Mouse (Mus musculus): Measurements from ENCODE around the gene Mrpl45.
"Not testable (repeated sequence)": the region's sequence is repeated elsewhere in the genome, so short reads cannot be mapped to it uniquely, and the experiment has no call there.

The Mrpl45 gene

DNA sequence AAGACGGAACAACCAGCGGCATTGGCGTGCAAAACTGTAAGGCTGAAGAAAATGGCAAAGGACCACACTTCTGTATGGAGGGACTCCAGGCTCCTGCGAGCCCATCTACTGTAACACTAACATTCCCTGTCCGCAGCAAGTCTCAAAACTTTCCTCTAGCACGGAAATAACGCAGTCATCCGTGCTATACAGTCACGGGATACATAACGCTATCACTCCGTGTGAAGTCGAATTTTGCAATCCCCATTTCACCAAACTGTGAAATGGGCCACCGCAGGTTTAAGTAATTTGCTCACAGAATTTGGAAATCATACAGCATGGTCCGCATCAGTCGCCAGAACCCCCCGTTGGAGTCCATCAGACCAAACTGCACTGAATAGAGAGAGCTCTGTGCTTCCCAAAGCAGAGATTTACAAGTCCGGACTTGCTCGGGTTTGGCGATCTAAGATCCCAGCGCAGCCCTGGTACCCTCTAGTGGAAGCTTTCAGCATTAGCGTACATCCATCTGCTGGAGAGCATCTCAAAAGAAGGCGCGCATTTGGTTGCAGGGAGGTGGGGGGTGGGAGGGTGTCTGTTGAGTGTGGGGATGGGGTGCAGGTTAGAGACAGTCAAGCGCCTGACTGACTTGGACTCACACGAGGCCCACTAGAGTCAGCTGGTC, 5.5 kb upstream of the Mrpl45 start:
- DNase-seq (ENCODE audit: low read depth, low spot score) = peak; percentile 81
- Histone ChIP-seq H3K36me3 (ENCODE audit: control insufficient read depth, insufficient read depth, low read length, poor library complexity, severe bottlenecking) (no peaks in the 10 kb centered on the region), H3K27me3 (ENCODE audit: control insufficient read depth, insufficient read depth, low read length, poor library complexity, severe bottlenecking) (no peaks in the 10 kb centered on the region; the same call in none of the 2 replicates)

DNA sequence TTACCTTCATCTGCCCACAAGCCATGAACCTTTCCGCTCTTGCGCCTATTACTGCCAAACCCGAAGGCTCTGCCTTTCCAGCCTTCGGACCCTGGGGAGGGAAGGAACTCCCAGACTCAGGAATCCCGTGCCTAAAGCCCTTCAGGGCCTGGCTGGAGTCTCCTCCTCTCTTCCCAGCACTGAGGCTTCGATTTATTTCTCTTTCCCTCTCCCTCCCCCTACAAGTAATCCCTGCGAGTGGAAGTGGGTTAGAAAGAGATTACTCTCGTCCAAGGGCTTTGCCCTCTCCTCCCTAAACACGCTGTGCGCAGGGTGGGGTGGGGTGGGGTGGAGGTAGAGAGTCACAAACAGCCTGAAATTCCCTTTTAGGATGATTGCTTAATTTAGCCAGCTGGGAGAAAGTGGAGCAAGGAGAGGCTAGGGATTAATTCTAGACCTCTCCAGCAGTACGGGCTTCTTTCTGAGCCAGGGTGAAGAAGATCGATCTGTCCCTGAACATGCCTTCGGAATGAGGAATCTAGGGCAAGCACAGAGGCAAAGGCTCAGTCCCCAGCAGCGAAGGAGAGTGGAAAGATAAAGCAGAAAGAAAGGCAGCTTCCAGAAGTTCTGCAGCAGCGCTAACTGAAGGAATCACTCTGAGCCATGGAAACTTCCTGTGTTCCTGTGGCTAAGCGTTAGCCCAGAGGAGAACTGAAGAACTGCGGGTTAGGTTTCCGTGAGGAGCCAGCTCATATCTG, 4.5 kb upstream of the Mrpl45 start:
- no peak for DNase-seq (ENCODE audit: low read depth, low spot score)
- Histone ChIP-seq H3K27me3 (ENCODE audit: control insufficient read depth, insufficient read depth, low read length, poor library complexity, severe bottlenecking) (no peaks in the 10 kb centered on the region; the same call in none of the 2 replicates), H3K36me3 (ENCODE audit: control insufficient read depth, insufficient read depth, low read length, poor library complexity, severe bottlenecking) (no peaks in the 10 kb centered on the region)

DNA sequence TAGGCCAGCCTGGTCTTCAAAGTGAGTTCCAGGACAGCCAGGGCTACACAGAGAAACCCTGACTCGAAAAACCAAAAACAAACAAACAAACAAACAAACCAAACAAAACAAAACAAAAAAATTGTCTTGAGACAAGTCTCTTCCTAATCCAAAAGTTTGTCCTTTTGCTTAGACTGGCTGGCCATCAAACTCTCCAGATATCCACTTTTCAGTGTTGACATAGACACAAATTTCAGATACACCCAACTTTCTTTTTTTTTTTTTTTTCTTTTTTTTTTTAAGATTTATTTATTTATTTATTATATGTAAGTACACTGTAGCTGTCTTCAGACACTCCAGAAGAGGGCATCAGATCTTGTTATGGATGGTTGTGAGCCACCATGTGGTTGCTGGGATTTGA, 2.6 kb upstream of the Mrpl45 start:
- H3K27me3 ChIP-seq (ENCODE audit: control insufficient read depth, insufficient read depth, low read length, poor library complexity, severe bottlenecking); H3K36me3 ChIP-seq (ENCODE audit: control insufficient read depth, insufficient read depth, low read length, poor library complexity, severe bottlenecking); DNase-seq (ENCODE audit: low read depth, low spot score): not testable (repeated sequence)

GRCm38 (mm10) chr11:97314110-97314509, 1.4 kb upstream of the Mrpl45 start:
- DNase-seq (ENCODE audit: low read depth, low spot score) = peak; percentile 60

GRCm38 (mm10) chr11:97314751-97315503, 589 bp upstream of the Mrpl45 start:
- H3K36me3 ChIP-seq (ENCODE audit: control insufficient read depth, insufficient read depth, low read length, poor library complexity, severe bottlenecking) = no peaks in the 10 kb centered on the region
- no peak for DNase-seq (ENCODE audit: low read depth, low spot score)
- H3K27me3 ChIP-seq (ENCODE audit: control insufficient read depth, insufficient read depth, low read length, poor library complexity, severe bottlenecking) = no peaks in the 10 kb centered on the region; the same call in 1 of the 2 replicates

More at GRCm38 (mm10) chr11:97314110-97314509, 1.4 kb upstream of the Mrpl45 start:
- H3K27me3 ChIP-seq (ENCODE audit: control insufficient read depth, insufficient read depth, low read length, poor library complexity, severe bottlenecking) = no peaks in the 10 kb centered on the region; the same call in none of the 2 replicates
- no peaks in the 10 kb centered on the region for H3K36me3 ChIP-seq (ENCODE audit: control insufficient read depth, insufficient read depth, low read length, poor library complexity, severe bottlenecking)

GRCm38 (mm10) chr11:97321197-97321596, 5.7 kb downstream of the Mrpl45 start:
- H3K27me3 ChIP-seq (ENCODE audit: control insufficient read depth, insufficient read depth, low read length, poor library complexity, severe bottlenecking) = no peaks in the 10 kb centered on the region
- H3K36me3 ChIP-seq (ENCODE audit: control insufficient read depth, insufficient read depth, low read length, poor library complexity, severe bottlenecking) = peaks cover 2% of the 10 kb centered on the region; the same call in 1 of the 2 replicates
- DNase-seq (ENCODE audit: low read depth, low spot score) = no peak

DNA sequence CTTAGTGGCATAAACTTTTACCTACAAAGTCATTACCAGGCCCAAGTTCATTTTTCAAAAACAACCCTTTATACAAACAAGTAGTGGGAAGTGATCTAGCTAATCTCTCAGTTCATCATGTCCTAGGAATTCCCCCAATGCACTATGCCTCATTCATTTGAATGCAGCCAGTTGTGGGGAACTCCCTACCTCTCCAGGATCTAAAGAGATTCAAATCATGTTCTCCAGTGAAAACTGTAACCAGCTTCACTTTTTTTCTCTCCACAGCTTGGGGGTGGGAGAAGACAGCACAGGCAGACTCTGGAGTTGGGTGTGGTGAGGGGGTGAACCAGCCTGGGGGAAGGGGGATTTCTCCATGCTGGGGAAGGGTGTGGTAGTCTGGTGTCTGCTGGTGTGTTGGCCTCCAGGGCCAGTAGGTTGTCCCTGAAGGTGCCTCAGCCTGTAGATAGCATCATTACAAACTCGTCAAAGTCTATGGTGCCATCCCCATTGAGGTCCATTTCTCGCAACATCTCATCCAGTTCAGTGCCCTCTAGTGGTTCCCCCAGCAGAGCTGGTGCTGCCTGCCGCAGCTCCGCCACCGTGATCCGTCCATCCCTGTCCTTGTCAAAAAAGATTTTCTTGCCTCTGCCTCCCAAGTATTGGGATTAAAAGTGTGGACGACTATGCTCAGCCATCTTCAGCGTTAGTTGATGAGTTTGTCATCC, 6.5 kb downstream of the Mrpl45 start:
- not testable (repeated sequence) for H3K27me3 ChIP-seq (ENCODE audit: control insufficient read depth, insufficient read depth, low read length, poor library complexity, severe bottlenecking); DNase-seq (ENCODE audit: low read depth, low spot score)

GRCm38 (mm10) chr11:97325224-97325623, 9.7 kb downstream of the Mrpl45 start:
- Histone ChIP-seq H3K36me3 (ENCODE audit: control insufficient read depth, insufficient read depth, low read length, poor library complexity, severe bottlenecking) (peaks cover 6% of the 10 kb centered on the region; the same call in 1 of the 2 replicates), H3K27me3 (ENCODE audit: control insufficient read depth, insufficient read depth, low read length, poor library complexity, severe bottlenecking) (no peaks in the 10 kb centered on the region)
- DNase-seq (ENCODE audit: low read depth, low spot score) = peak; percentile 44

More for the DNA sequence above, 6.5 kb downstream of the Mrpl45 start:
- H3K36me3 ChIP-seq (ENCODE audit: control insufficient read depth, insufficient read depth, low read length, poor library complexity, severe bottlenecking) = not testable (repeated sequence)

DNA sequence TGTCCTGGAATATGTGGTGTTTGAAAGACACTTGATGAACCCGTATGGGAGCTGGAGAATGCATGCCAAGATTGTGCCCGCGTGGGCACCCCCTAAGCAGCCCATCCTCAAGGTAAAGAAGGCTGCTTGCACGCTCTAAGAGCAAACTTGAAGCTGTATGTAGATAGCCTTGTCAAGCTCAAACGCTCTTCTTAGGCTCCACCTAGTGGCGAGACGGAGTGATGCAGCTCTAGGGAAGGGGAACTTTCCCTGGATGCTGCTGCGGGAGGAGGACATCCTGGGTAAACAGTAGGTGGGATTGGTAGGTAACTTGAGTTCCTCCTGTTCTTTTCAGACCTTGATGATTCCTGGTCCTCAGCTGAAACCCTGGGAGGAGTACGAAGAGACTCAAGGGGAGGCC, 12.6 kb downstream of the Mrpl45 start:
- Histone ChIP-seq H3K36me3 (ENCODE audit: control insufficient read depth, insufficient read depth, low read length, poor library complexity, severe bottlenecking) (peaks cover 6% of the 10 kb centered on the region; the same call in 1 of the 2 replicates), H3K27me3 (ENCODE audit: control insufficient read depth, insufficient read depth, low read length, poor library complexity, severe bottlenecking) (no peaks in the 10 kb centered on the region)
- peak; percentile 73 for DNase-seq (ENCODE audit: low read depth, low spot score)

GRCm38 (mm10) chr11:97330315-97330714, 14.8 kb downstream of the Mrpl45 start:
- Histone ChIP-seq H3K36me3 (ENCODE audit: control insufficient read depth, insufficient read depth, low read length, poor library complexity, severe bottlenecking) (peaks cover 3% of the 10 kb centered on the region; the same call in 1 of the 2 replicates), H3K27me3 (ENCODE audit: control insufficient read depth, insufficient read depth, low read length, poor library complexity, severe bottlenecking) (no peaks in the 10 kb centered on the region)
- no peak for DNase-seq (ENCODE audit: low read depth, low spot score)

- no peaks in the 10 kb centered on the region for H3K27me3 ChIP-seq (ENCODE audit: control insufficient read depth, insufficient read depth, low read length, poor library complexity, severe bottlenecking)
- H3K36me3 ChIP-seq (ENCODE audit: control insufficient read depth, insufficient read depth, low read length, poor library complexity, severe bottlenecking) = peaks cover 3% of the 10 kb centered on the region; the same call in 1 of the 2 replicates
- no peak for DNase-seq (ENCODE audit: low read depth, low spot score)
These were observed 16.0 kb downstream of the Mrpl45 start for GRCm38 (mm10) chr11:97331231-97332190.

DNA sequence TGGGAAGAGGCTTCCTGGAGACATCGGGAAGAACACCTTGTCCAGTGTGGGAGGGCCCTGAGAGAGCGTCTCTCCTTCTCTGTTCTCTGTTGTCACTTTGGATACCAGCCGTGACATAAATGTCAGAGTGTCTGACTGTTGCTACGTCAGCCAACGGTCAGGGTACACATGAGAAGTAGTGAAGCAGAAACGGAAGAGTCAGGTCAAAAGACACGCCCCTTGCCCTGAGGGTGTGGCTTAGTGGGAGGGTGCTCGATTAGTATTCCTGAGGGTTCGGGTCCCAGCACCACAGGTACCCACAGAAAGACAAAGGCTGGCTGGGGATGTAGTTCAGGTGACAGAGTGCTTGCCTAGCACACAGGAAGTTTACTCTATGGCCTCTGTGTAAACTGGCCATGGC, 17.5 kb downstream of the Mrpl45 start:
- no peak for DNase-seq (ENCODE audit: low read depth, low spot score)
- Histone ChIP-seq H3K27me3 (ENCODE audit: control insufficient read depth, insufficient read depth, low read length, poor library complexity, severe bottlenecking) (no peaks in the 10 kb centered on the region), H3K36me3 (ENCODE audit: control insufficient read depth, insufficient read depth, low read length, poor library complexity, severe bottlenecking) (no peaks in the 10 kb centered on the region)

GRCm38 (mm10) chr11:97333896-97334295, 18.4 kb downstream of the Mrpl45 start:
- H3K27me3 ChIP-seq (ENCODE audit: control insufficient read depth, insufficient read depth, low read length, poor library complexity, severe bottlenecking) = no peaks in the 10 kb centered on the region
- H3K36me3 ChIP-seq (ENCODE audit: control insufficient read depth, insufficient read depth, low read length, poor library complexity, severe bottlenecking) = no peaks in the 10 kb centered on the region
- no peak for DNase-seq (ENCODE audit: low read depth, low spot score)

All from splenic B cell, adult 2 months (primary cell).